In genomic region chr15:89442486-89443070, GRCm38 (mm10) we compare ENCODE assay signal across 15 mouse cellular contexts. TPM values are rescaled to one million over a fixed set of nuclear protein-coding genes. Genes with fewer than 3 reads are reported as not detected.
A peak's percentile ranks its signal among the peaks of the same experiment; 100 is the strongest.
DNase-seq lines count a peak whose midpoint lies in the region; TF ChIP-seq lines count a peak whose summit lies in the region.
"Had no signal": no experiment of that assay in that cellular context is flagged by ENCODE, and none has a peak within 500 bp of the region (broad histone marks: within the 10 kb centered on the region; RNA-seq: fewer than 3 reads in every experiment).

No protein-coding gene starts in this region.

- no peaks in the 10 kb centered on the region; the same call in 1 of the 2 replicates for H3K4me1 ChIP-seq in cerebellum, adult 2 months (ENCODE audit: control insufficient read depth, insufficient read depth, low read length)
- H3K4me1 ChIP-seq in kidney, adult 2 months (ENCODE audit: control insufficient read depth, insufficient read depth, low read length), result no peaks in the 10 kb centered on the region; the same call in 1 of the 2 replicates
- H3K4me1 ChIP-seq in CH12.LX (ENCODE audit: control insufficient read depth in 1 of 2, insufficient read depth in 2 of 2), result no peaks in the 10 kb centered on the region
- no peaks in the 10 kb centered on the region for H3K4me1 ChIP-seq in embryonic facial prominence, embryonic 10.5 days
- H3K4me1 ChIP-seq in limb, embryonic 10.5 days, result no peaks in the 10 kb centered on the region

- H3K27ac ChIP-seq in cerebellum, adult 2 months (ENCODE audit: insufficient read depth, low read length), result no peak overlapping the region
- no peak overlapping the region for H3K27ac ChIP-seq in kidney, adult 2 months (ENCODE audit: insufficient read depth, low read depth, low read length)
- no peak overlapping the region for H3K27ac ChIP-seq in CH12.LX (ENCODE audit: insufficient read depth, low read depth)
- no peak overlapping the region for H3K27ac ChIP-seq in embryonic facial prominence, embryonic 10.5 days (replicated peaks)
- no peak overlapping the region for H3K27ac ChIP-seq in limb, embryonic 10.5 days

- TF ChIP-seq RAD21 in CH12.LX (IDR thresholded peaks at IDR 0.05; ENCODE audit: low read depth, low read length), result no peak

- in situ Hi-C loops in CH12.LX (cut with MboI; ENCODE audit: low pct_ligation_motif_present, low pct_unique_long_range_greater_than_20kb, low sequenced_read_pairs), result no loop called here

- peak; percentile 52; the same call in 1 of the 2 replicates for TF ChIP-seq CTCF in cerebellum, adult 2 months (IDR thresholded peaks at IDR 0.05; ENCODE audit: borderline replicate concordance, insufficient read depth, low read depth, low read length)
- TF ChIP-seq CTCF in kidney, adult 2 months (conservative IDR thresholded peaks at IDR 0.05; ENCODE audit: insufficient read depth, insufficient read length, low read depth, low read length), result no peak
- TF ChIP-seq CTCF in CH12.LX (conservative IDR thresholded peaks at IDR 0.05 in 1 of 2, IDR thresholded peaks at IDR 0.05 in 1 of 2; ENCODE audit: low read depth in 2 of 2, low read length in 2 of 2), result peak in 1 of 2 experiments; percentile 43; a peak in 2 of 4 replicates

- no peak for TF ChIP-seq POLR2A in cerebellum, adult 2 months (IDR thresholded peaks at IDR 0.05; ENCODE audit: borderline replicate concordance, insufficient read depth, low read length)
- TF ChIP-seq POLR2A in kidney, adult 2 months (IDR thresholded peaks at IDR 0.05; ENCODE audit: low read depth, low read length), result no peak
- TF ChIP-seq POLR2A in CH12.LX (IDR thresholded peaks at IDR 0.05; ENCODE audit: low read depth, low read length), result no peak

- no peak overlapping the region for H3K4me2 ChIP-seq in CH12.LX (ENCODE audit: insufficient read depth, low read depth, poor library complexity, severe bottlenecking)

- H3K36me3 ChIP-seq in kidney, adult 2 months (ENCODE audit: control insufficient read depth, insufficient read depth, low read length), result no peaks in the 10 kb centered on the region
- H3K36me3 ChIP-seq in CH12.LX (replicated peaks in 1 of 2; ENCODE audit: control insufficient read depth in 1 of 2, insufficient read depth in 1 of 2, low read length in 1 of 2), result no peaks in the 10 kb centered on the region
- no peaks in the 10 kb centered on the region for H3K36me3 ChIP-seq in embryonic facial prominence, embryonic 10.5 days (replicated peaks)
- H3K36me3 ChIP-seq in limb, embryonic 10.5 days, result no peaks in the 10 kb centered on the region

- whole genome bisulfite sequencing in cerebellum, adult 2 months, result 37% methylated on average over 8 of the region's 8 CpGs
- WGBS in kidney, adult 2 months, result 48% methylated on average over 8 of the region's 8 CpGs
- WGBS in embryonic facial prominence, embryonic 10.5 days, result 41% methylated on average over 8 of the region's 8 CpGs
- WGBS in limb, embryonic 10.5 days, result 39% methylated on average over 8 of the region's 8 CpGs

- H3K9me3 ChIP-seq in CH12.LX (replicated peaks; ENCODE audit: low read length), result no peaks in the 10 kb centered on the region
- H3K9me3 ChIP-seq in embryonic facial prominence, embryonic 10.5 days, result no peaks in the 10 kb centered on the region
- no peaks in the 10 kb centered on the region for H3K9me3 ChIP-seq in limb, embryonic 10.5 days (replicated peaks)

- dilution Hi-C loops in CH12.LX (cut with MboI; ENCODE audit: extremely low pct_ligation_motif_present, extremely low pct_unique_long_range_greater_than_20kb, low sequenced_read_pairs), result no loop called here

- no peak for TF ChIP-seq EP300 in CH12.LX (IDR thresholded peaks at IDR 0.05; ENCODE audit: low read length)

- no peak overlapping the region for H3K9ac ChIP-seq in CH12.LX (ENCODE audit: insufficient read depth, low read depth)

- no peak overlapping the region for H3K4me3 ChIP-seq in cerebellum, adult 2 months (replicated peaks; ENCODE audit: insufficient read depth, low read depth, low read length)
- H3K4me3 ChIP-seq in kidney, adult 2 months (ENCODE audit: insufficient read depth, low read depth, low read length), result no peak overlapping the region
- no peak overlapping the region for H3K4me3 ChIP-seq in CH12.LX (replicated peaks in 1 of 3; ENCODE audit: low read depth in 2 of 3, low read length in 2 of 3, poor library complexity in 1 of 3)
- H3K4me3 ChIP-seq in embryonic facial prominence, embryonic 10.5 days, result no peak overlapping the region
- no peak overlapping the region for H3K4me3 ChIP-seq in limb, embryonic 10.5 days

- peak; percentile 33 to 44 for DNase-seq in cerebellum, adult 2 months
- DNase-seq in cerebellum, adult 11 months, result no peak
- DNase-seq in kidney, adult 2 months, result peak; percentile 37
- DNase-seq in kidney, adult 11 months, result no peak
- no peak for DNase-seq in CH12.LX (ENCODE audit: extremely low read depth)
- peak; percentile 26 for DNase-seq in embryonic facial prominence, embryonic 10.5 days (ENCODE audit: low spot score)
- DNase-seq in adrenal gland, adult 8-10 months, result no peak
- DNase-seq in limb, embryonic 10.5 days (ENCODE audit: low spot score), result no peak
- DNase-seq: gastrocnemius, postnatal 10 days; kidney, postnatal 4 days; left cerebral cortex, postnatal 4 days; lung, adult 2 months; thymus, postnatal 36 days had no signal

- H3K79me2 ChIP-seq in CH12.LX (replicated peaks; ENCODE audit: control insufficient read depth, extremely low read depth, insufficient read depth, poor library complexity, severe bottlenecking), result no peaks in the 10 kb centered on the region

- H3K27me3 ChIP-seq in cerebellum, adult 2 months (ENCODE audit: control insufficient read depth, insufficient read depth, low read length), result no peaks in the 10 kb centered on the region
- no peaks in the 10 kb centered on the region for H3K27me3 ChIP-seq in kidney, adult 2 months (replicated peaks; ENCODE audit: control insufficient read depth, insufficient read depth, low read length)
- peaks cover 2% of the 10 kb centered on the region for H3K27me3 ChIP-seq in CH12.LX (replicated peaks)
- H3K27me3 ChIP-seq in embryonic facial prominence, embryonic 10.5 days (replicated peaks; ENCODE audit: low read depth, poor library complexity, severe bottlenecking), result no peaks in the 10 kb centered on the region
- H3K27me3 ChIP-seq in limb, embryonic 10.5 days (ENCODE audit: low read depth, poor library complexity, severe bottlenecking), result no peaks in the 10 kb centered on the region

TF ChIP-seq in CH12.LX, 34 proteins besides CTCF, POLR2A, EP300 and RAD21:
- TF ChIP-seq POLR2AphosphoS2 (IDR thresholded peaks at IDR 0.05; ENCODE audit: low read depth, low read length), result no peak
- peak; percentile 17; the same call in 1 of the 2 replicates for TF ChIP-seq SMC3 (IDR thresholded peaks at IDR 0.05; ENCODE audit: low read depth, low read length)
TF ChIP-seq in CH12.LX: peak in this region for 1.

RNA-seq across cellular contexts. Expression of gene Mapk8ip2, which starts 11.1 kb away (rescaled TPM):
- polyA plus RNA-seq in cerebellum, adult 2 months (2012; rRNA removed), result 192 and 195 TPM in 2 replicates
- polyA plus RNA-seq in kidney, adult 2 months (2012; rRNA removed), result 0.29 and 0.59 TPM in 2 replicates
- 0.04 TPM in 1 of 2 replicates, not detected in the other for total RNA-seq in CH12.LX (2012; rRNA removed)
- total RNA-seq in CH12.LX (2014; rRNA removed), result not detected in 2 replicates
- polyA plus RNA-seq in CH12.LX (2012; ENCODE audit: insufficient read length, low read depth), result not detected in 2 replicates
- polyA plus RNA-seq in embryonic facial prominence, embryonic 10.5 days (2016; fragmentation: Nextera tagmentation; extraction: Ambion mirVana), result 9.2 and 9.7 TPM in 2 replicates
- 10 to 100 TPM; 14.3 to 19.0 (median 15.0) TPM for total RNA-seq in adrenal gland, adult 8-10 months (2022)
- 1.6 and 2.5 TPM in 2 replicates for polyA plus RNA-seq in limb, embryonic 10.5 days (2016; fragmentation: Nextera tagmentation; extraction: Ambion mirVana)
- total RNA-seq: monocyte, adult 5-6 weeks had no signal
- polyA plus RNA-seq: C2C12 had no signal

RNA-seq across cellular contexts. Expression of gene Chkb, which starts 12.9 kb away (rescaled TPM):
- polyA plus RNA-seq in cerebellum, adult 2 months (2012; rRNA removed), result 101 and 102 TPM in 2 replicates
- 58.2 and 62.6 TPM in 2 replicates for polyA plus RNA-seq in kidney, adult 2 months (2012; rRNA removed)
- 24.0 and 26.4 TPM in 2 replicates for total RNA-seq in CH12.LX (2012; rRNA removed)
- 21.1 and 25.9 TPM in 2 replicates for total RNA-seq in CH12.LX (2014; rRNA removed)
- polyA plus RNA-seq in CH12.LX (2012; ENCODE audit: insufficient read length, low read depth), result 25.0 and 31.8 TPM in 2 replicates
- polyA plus RNA-seq in embryonic facial prominence, embryonic 10.5 days (2016; fragmentation: Nextera tagmentation; extraction: Ambion mirVana), result 42.5 and 43.5 TPM in 2 replicates
- total RNA-seq in adrenal gland, adult 8-10 months (2022), result 10 to 100 TPM; 47.0 to 76.2 (median 66.7) TPM
- 38.6 and 41.9 TPM in 2 replicates for polyA plus RNA-seq in limb, embryonic 10.5 days (2016; fragmentation: Nextera tagmentation; extraction: Ambion mirVana)

RNA-seq across cellular contexts. Expression of gene Gm44502, which starts 13.1 kb away (rescaled TPM):
- polyA plus RNA-seq in cerebellum, adult 2 months (2012; rRNA removed), result 0.15 and 0.51 TPM in 2 replicates
- 1.1 and 1.5 TPM in 2 replicates for polyA plus RNA-seq in kidney, adult 2 months (2012; rRNA removed)
- total RNA-seq in CH12.LX (2012; rRNA removed), result 0.13 and 0.34 TPM in 2 replicates
- total RNA-seq in CH12.LX (2014; rRNA removed), result 0.15 TPM in 1 of 2 replicates, not detected in the other
- 1.9 TPM in 1 of 2 replicates, not detected in the other for polyA plus RNA-seq in CH12.LX (2012; ENCODE audit: insufficient read length, low read depth)
- polyA plus RNA-seq in embryonic facial prominence, embryonic 10.5 days (2016; fragmentation: Nextera tagmentation; extraction: Ambion mirVana), result not detected in 2 replicates
- 1 to 10 TPM in 2 of 4 experiments, not detected in 2; 1.2 to 1.5 TPM for total RNA-seq in adrenal gland, adult 8-10 months (2022)
- polyA plus RNA-seq in limb, embryonic 10.5 days (2016; fragmentation: Nextera tagmentation; extraction: Ambion mirVana), result not detected in 2 replicates
- polyA plus RNA-seq: lung, adult 2 months had no signal

RNA-seq across cellular contexts. Expression of gene C730034F03Rik, which starts 13.2 kb away (rescaled TPM):
- polyA plus RNA-seq in cerebellum, adult 2 months (2012; rRNA removed), result 4.2 and 4.7 TPM in 2 replicates
- polyA plus RNA-seq in kidney, adult 2 months (2012; rRNA removed), result 0.76 and 0.99 TPM in 2 replicates
- 3.6 and 6.3 TPM in 2 replicates for total RNA-seq in CH12.LX (2012; rRNA removed)
- total RNA-seq in CH12.LX (2014; rRNA removed), result 0.35 and 0.36 TPM in 2 replicates
- 0.44 and 1.1 TPM in 2 replicates for polyA plus RNA-seq in CH12.LX (2012; ENCODE audit: insufficient read length, low read depth)
- 4.2 and 4.4 TPM in 2 replicates for polyA plus RNA-seq in embryonic facial prominence, embryonic 10.5 days (2016; fragmentation: Nextera tagmentation; extraction: Ambion mirVana)
- 1 to 10 TPM; 1.1 to 2.3 (median 1.9) TPM for total RNA-seq in adrenal gland, adult 8-10 months (2022)
- 3.0 and 4.5 TPM in 2 replicates for polyA plus RNA-seq in limb, embryonic 10.5 days (2016; fragmentation: Nextera tagmentation; extraction: Ambion mirVana)

RNA-seq across cellular contexts. Expression of gene Cpt1b, which starts 16.9 kb away (rescaled TPM):
- polyA plus RNA-seq in cerebellum, adult 2 months (2012; rRNA removed), result 7.8 and 8.2 TPM in 2 replicates
- polyA plus RNA-seq in kidney, adult 2 months (2012; rRNA removed), result 55.3 and 64.1 TPM in 2 replicates
- total RNA-seq in CH12.LX (2012; rRNA removed), result 1.6 and 2.1 TPM in 2 replicates
- total RNA-seq in CH12.LX (2014; rRNA removed), result 1.2 and 1.5 TPM in 2 replicates
- 0.44 and 2.1 TPM in 2 replicates for polyA plus RNA-seq in CH12.LX (2012; ENCODE audit: insufficient read length, low read depth)
- 0.66 and 1.1 TPM in 2 replicates for polyA plus RNA-seq in embryonic facial prominence, embryonic 10.5 days (2016; fragmentation: Nextera tagmentation; extraction: Ambion mirVana)
- 10 to 100 TPM in 3 of 4 experiments, 1 to 10 TPM in 1; 6.3 to 68.6 (median 53.1) TPM for total RNA-seq in adrenal gland, adult 8-10 months (2022)
- polyA plus RNA-seq in limb, embryonic 10.5 days (2016; fragmentation: Nextera tagmentation; extraction: Ambion mirVana), result 1.0 and 1.1 TPM in 2 replicates

Comparison
In these comparisons a context has a peak if more than half of its experiments do, and no peak if none do; other contexts are left out.
1. DNase-seq: peak in cerebellum, adult 2 months (2 of 2), kidney, adult 2 months (single experiment) and embryonic facial prominence, embryonic 10.5 days (single experiment); none in cerebellum, adult 11 months (single experiment), kidney, adult 11 months (single experiment), CH12.LX (single experiment), adrenal gland, adult 8-10 months (single experiment) and limb, embryonic 10.5 days (single experiment).
2. RNA of gene Mapk8ip2, which starts 11.1 kb away (polyA plus RNA-seq): 192 to 195 TPM in cerebellum, adult 2 months; 9.2 to 9.7 TPM in embryonic facial prominence, embryonic 10.5 days, 1.6 to 2.5 TPM in limb, embryonic 10.5 days, 0.29 to 0.59 TPM in kidney, adult 2 months and not detected in CH12.LX; every median in the first group is over 10 times any median in the second.